Mouse (Mus musculus) MEL (cell line): ENCODE data around the gene Pde8b. TPM values are rescaled to one million over a fixed set of nuclear protein-coding genes. Genes with fewer than 3 reads are reported as not detected.

ENCODE experiments used
- DNase-seq: peaks from one replicate; pipeline ENCODE4 v3.0.0; 2011; ENCODE audit warnings: low read depth, low spot score
- H3K27ac ChIP-seq: 2 replicates; pipeline ENCODE4 v1.5.1; 2012; ENCODE audit warnings: low read depth, mild to moderate bottlenecking, control low read depth, low read length, moderate library complexity; ENCODE audit not compliant: control insufficient read depth
- H3K27me3 ChIP-seq, 2 experiments: fragments of 150-350 bp in 1 of 2; sonication (generic) in 1 of 2; 2 replicates each; pipeline ENCODE4 v1.6.1; 2012; ENCODE audit warnings: low read length in 2 of 2, mild to moderate bottlenecking in 2 of 2, improper control_type of control experiment in 1 of 2, moderate library complexity in 1 of 2; ENCODE audit not compliant: insufficient read depth in 2 of 2, control insufficient read depth in 1 of 2
- H3K36me3 ChIP-seq, 2 experiments: 2 replicates each; pipeline ENCODE4 v1.6.1; 2012 to 2014; ENCODE audit warnings: low read length in 2 of 2, improper control_type of control experiment in 1 of 2, inconsistent platforms in 1 of 2, mild to moderate bottlenecking in 1 of 2; ENCODE audit not compliant: insufficient read depth in 2 of 2, control insufficient read depth in 1 of 2
- H3K4me1 ChIP-seq, 2 experiments: fragments of 150-350 bp in 1 of 2; sonication (generic) in 1 of 2; 2 replicates each; pipeline ENCODE4 v1.6.1; 2012; ENCODE audit warnings: low read length in 2 of 2, improper control_type of control experiment in 1 of 2, mild to moderate bottlenecking in 1 of 2; ENCODE audit not compliant: insufficient read depth in 2 of 2, control insufficient read depth in 1 of 2
- H3K4me3 ChIP-seq, 2 experiments: fragments of 150-350 bp in 1 of 2; sonication (generic) in 1 of 2; 2 replicates each; pipeline ENCODE4 v1.5.1; 2012; ENCODE audit warnings: low read depth in 2 of 2, low read length in 2 of 2, mild to moderate bottlenecking in 2 of 2, moderate library complexity in 2 of 2, control low read depth in 1 of 2, improper control_type of control experiment in 1 of 2; ENCODE audit not compliant: control insufficient read depth in 1 of 2, insufficient read depth in 1 of 2
- H3K79me2 ChIP-seq: 2 replicates; pipeline ENCODE4 v1.6.1; 2012; ENCODE audit warnings: mild to moderate bottlenecking, low read length, moderate library complexity; ENCODE audit not compliant: control insufficient read depth, poor library complexity, insufficient read depth
- H3K9ac ChIP-seq: 2 replicates; pipeline ENCODE4 v1.6.1; 2012; ENCODE audit warnings: low read depth, mild to moderate bottlenecking, control low read depth, low read length, moderate library complexity; ENCODE audit not compliant: control insufficient read depth, poor library complexity, severe bottlenecking
- H3K9me3 ChIP-seq: fragments of 150-350 bp; sonication (generic); replicated peaks from 2 replicates; pipeline ENCODE4 v1.6.1; 2012; ENCODE audit warnings: mild to moderate bottlenecking, low read length, improper control_type of control experiment, moderate library complexity; ENCODE audit not compliant: insufficient read depth
- BHLHE40 ChIP-seq: IDR thresholded peaks from 2 replicates; pipeline ENCODE4 v1.6.1; 2012; ENCODE audit warnings: low read depth, mild to moderate bottlenecking, inconsistent platforms, low read length, improper control_type of control experiment, borderline replicate concordance
- CHD1 ChIP-seq: IDR thresholded peaks from 2 replicates; pipeline ENCODE4 v1.6.1; 2012; ENCODE audit warnings: low read depth, mild to moderate bottlenecking, inconsistent platforms, low read length, improper control_type of control experiment
- CHD2 ChIP-seq: IDR thresholded peaks from 2 replicates; pipeline ENCODE4 v1.6.1; 2011; ENCODE audit warnings: low read length, improper control_type of control experiment
- ELF1 ChIP-seq: IDR thresholded peaks from 2 replicates; pipeline ENCODE4 v1.6.1; 2014; ENCODE audit warnings: low read depth, mild to moderate bottlenecking, inconsistent platforms, low read length, improper control_type of control experiment, moderate library complexity
- EP300 ChIP-seq, 2 experiments: IDR thresholded peaks; 2 replicates each; pipeline ENCODE4 v1.6.1; 2011; ENCODE audit warnings: improper control_type of control experiment in 2 of 2, low read length in 2 of 2, low read depth in 1 of 2, mild to moderate bottlenecking in 1 of 2
- GABPA ChIP-seq: IDR thresholded peaks from 2 replicates; pipeline ENCODE4 v1.6.1; 2012; ENCODE audit warnings: low read depth, mild to moderate bottlenecking, inconsistent platforms, low read length, improper control_type of control experiment, moderate library complexity
- JUND ChIP-seq: IDR thresholded peaks from 2 replicates; pipeline ENCODE4 v1.6.1; 2011; ENCODE audit warnings: low read depth, mild to moderate bottlenecking, improper control_type of control experiment, low read length
- MAFK ChIP-seq: IDR thresholded peaks from 2 replicates; pipeline ENCODE4 v1.6.1; 2011; ENCODE audit warnings: low read depth, mild to moderate bottlenecking, low read length, improper control_type of control experiment, borderline replicate concordance
- MAX ChIP-seq: IDR thresholded peaks from 2 replicates; pipeline ENCODE4 v1.6.1; 2011; ENCODE audit warnings: low read length, improper control_type of control experiment
- MYC ChIP-seq: IDR thresholded peaks from 2 replicates; pipeline ENCODE4 v1.6.1; 2011; ENCODE audit warnings: low read depth, mild to moderate bottlenecking, low read length, improper control_type of control experiment, moderate library complexity
- NRF1 ChIP-seq: IDR thresholded peaks from 2 replicates; pipeline ENCODE4 v1.6.1; 2014; ENCODE audit warnings: low read depth, mild to moderate bottlenecking, inconsistent platforms, low read length, improper control_type of control experiment, moderate library complexity; ENCODE audit not compliant: poor library complexity, insufficient read depth, severe bottlenecking
- POLR2A ChIP-seq, 2 experiments: IDR thresholded peaks; 2 replicates each; pipeline ENCODE4 v1.6.1; 2011 to 2012; ENCODE audit warnings: low read length in 2 of 2, mild to moderate bottlenecking in 2 of 2, control low read depth in 1 of 2, improper control_type of control experiment in 1 of 2, low read depth in 1 of 2, moderate library complexity in 1 of 2; ENCODE audit not compliant: control insufficient read depth in 1 of 2, insufficient read depth in 1 of 2, poor library complexity in 1 of 2
- POLR2AphosphoS5 ChIP-seq: IDR thresholded peaks from 2 replicates; pipeline ENCODE4 v1.6.1; 2012; ENCODE audit warnings: low read depth, borderline replicate concordance, mild to moderate bottlenecking, inconsistent platforms, low read length, moderate library complexity, mixed read lengths
- RCOR1 ChIP-seq: IDR thresholded peaks from 2 replicates; pipeline ENCODE4 v1.6.1; 2012; ENCODE audit warnings: low read depth, mild to moderate bottlenecking, inconsistent platforms, low read length, improper control_type of control experiment
- SIN3A ChIP-seq: IDR thresholded peaks from 2 replicates; pipeline ENCODE4 v1.6.1; 2012; ENCODE audit warnings: low read length, improper control_type of control experiment, inconsistent platforms
- TAL1 ChIP-seq: IDR thresholded peaks from 2 replicates; pipeline ENCODE4 v1.6.1; 2012; ENCODE audit warnings: mild to moderate bottlenecking, inconsistent platforms, low read length, moderate library complexity, mixed read lengths
- TBP ChIP-seq: IDR thresholded peaks from 2 replicates; pipeline ENCODE4 v1.8.0; 2011; ENCODE audit warnings: low read depth, low read length, improper control_type of control experiment
- TCF12 ChIP-seq: IDR thresholded peaks from 2 replicates; pipeline ENCODE4 v1.6.1; 2014; ENCODE audit warnings: low read depth, mild to moderate bottlenecking, inconsistent platforms, low read length, improper control_type of control experiment, moderate library complexity
- USF1 ChIP-seq: IDR thresholded peaks from 2 replicates; pipeline ENCODE4 v1.6.1; 2014; ENCODE audit warnings: low read depth, mild to moderate bottlenecking, inconsistent platforms, low read length, improper control_type of control experiment, moderate library complexity
- USF2 ChIP-seq, 2 experiments: IDR thresholded peaks; 2 replicates each; pipeline ENCODE4 v1.6.1; 2011 to 2012; ENCODE audit warnings: improper control_type of control experiment in 2 of 2, low read length in 2 of 2, borderline replicate concordance in 1 of 2, inconsistent platforms in 1 of 2, low read depth in 1 of 2, mild to moderate bottlenecking in 1 of 2; ENCODE audit not compliant: insufficient read depth in 1 of 2
- ZC3H11A ChIP-seq: IDR thresholded peaks from 2 replicates; pipeline ENCODE4 v1.6.1; 2012; ENCODE audit warnings: low read depth, mild to moderate bottlenecking, inconsistent platforms, low read length, improper control_type of control experiment
- ZMIZ1 ChIP-seq: IDR thresholded peaks from 2 replicates; pipeline ENCODE4 v1.6.1; 2012; ENCODE audit warnings: low read depth, mild to moderate bottlenecking, inconsistent platforms, low read length, improper control_type of control experiment, moderate library complexity
- ZNF384 ChIP-seq: IDR thresholded peaks from 2 replicates; pipeline ENCODE4 v1.6.1; 2012; ENCODE audit warnings: low read depth, mild to moderate bottlenecking, inconsistent platforms, low read length, improper control_type of control experiment
- polyA plus RNA-seq, 2 experiments: library from polyadenylated mRNA; stranded (reverse) in 1 of 2; unstranded in 1 of 2; fragments of >175 nt in 1 of 2; fragments of >200 nt in 1 of 2; gene quantifications; 2 replicates each; pipeline versions ENCODE4 v1.2.1 to v1.2.4; 2012; ENCODE audit warnings: low replicate concordance in 2 of 2, low read depth in 1 of 2; ENCODE audit not compliant: insufficient read length in 2 of 2, insufficient read depth in 1 of 2, missing spikeins in 1 of 2
- total RNA-seq: library from RNA; depleted of rRNA; stranded (reverse); fragments of 300-350 nt; gene quantifications from 2 replicates; pipeline ENCODE4 v1.2.3, GENCODE M21; 2012

Gene Pde8b
- total and polyA plus RNA-seq, 3 experiments, result 0.04 to 0.40 TPM; not detected in 1

GRCm38 (mm10) chr13:95260886-95261789 lies 11.0 kb upstream of the Pde8b start:
- H3K27me3 ChIP-seq, result no peaks in the 10 kb centered on the region
- no peak overlapping the region for H3K4me3 ChIP-seq
- no peak overlapping the region for H3K9ac ChIP-seq
- H3K4me1 ChIP-seq, result no peaks in the 10 kb centered on the region
- H3K79me2 ChIP-seq, result no peaks in the 10 kb centered on the region
- H3K36me3 ChIP-seq, result no peaks in the 10 kb centered on the region
- H3K27ac ChIP-seq, result no peak overlapping the region
- no peaks in the 10 kb centered on the region for H3K9me3 ChIP-seq
- no peak for DNase-seq
- TF ChIP-seq POLR2A (IDR thresholded peaks at IDR 0.05; ENCODE audit: control insufficient read depth in 1 of 2, insufficient read depth in 1 of 2, low read depth in 1 of 2, low read length in 2 of 2, poor library complexity in 1 of 2), result no peak
- TF ChIP-seq USF2 (IDR thresholded peaks at IDR 0.05; ENCODE audit: borderline replicate concordance in 1 of 2, insufficient read depth in 1 of 2, low read depth in 1 of 2, low read length in 2 of 2), result no peak
- no peak for TF ChIP-seq POLR2AphosphoS5
- no peak for TF ChIP-seq CHD1
- no peak for TF ChIP-seq MAFK
- TF ChIP-seq TCF12, result no peak
- TF ChIP-seq NRF1, result no peak
- no peak for TF ChIP-seq TBP
- no peak for TF ChIP-seq RCOR1
- no peak for TF ChIP-seq SIN3A
- no peak for TF ChIP-seq JUND
- no peak for TF ChIP-seq MYC
- no peak for TF ChIP-seq GABPA
- TF ChIP-seq, all 39 proteins: peak for 0

GRCm38 (mm10) chr13:95260391-95260790 lies 10.3 kb upstream of the Pde8b start:
- DNase-seq, result no peak
- Histone ChIP-seq H3K4me3 (no peak overlapping the region), H3K27ac (no peak overlapping the region), H3K4me1 (no peaks in the 10 kb centered on the region), H3K9ac (no peak overlapping the region)
- no peak for TF ChIP-seq ELF1
- TF ChIP-seq GABPA, result no peak
- TF ChIP-seq MAFK, result no peak
- no peak for TF ChIP-seq POLR2A (IDR thresholded peaks at IDR 0.05; ENCODE audit: control insufficient read depth in 1 of 2, insufficient read depth in 1 of 2, low read depth in 1 of 2, low read length in 2 of 2, poor library complexity in 1 of 2)
- TF ChIP-seq USF1, result no peak
- TF ChIP-seq ZMIZ1, result no peak
- no peak for TF ChIP-seq ZNF384
- no peak for TF ChIP-seq MYC
- TF ChIP-seq BHLHE40, result no peak
- TF ChIP-seq EP300 (IDR thresholded peaks at IDR 0.05; ENCODE audit: low read depth in 1 of 2, low read length in 2 of 2), result no peak
- TF ChIP-seq CHD2, result no peak
- TF ChIP-seq USF2 (IDR thresholded peaks at IDR 0.05; ENCODE audit: borderline replicate concordance in 1 of 2, insufficient read depth in 1 of 2, low read depth in 1 of 2, low read length in 2 of 2), result no peak
- no peak for TF ChIP-seq TAL1
- TF ChIP-seq MAX, result no peak
- no peak for TF ChIP-seq TBP
- TF ChIP-seq ZC3H11A, result no peak
- TF ChIP-seq POLR2AphosphoS5, result no peak
- TF ChIP-seq, all 39 proteins: peak for 0
- Histone ChIP-seq H3K36me3 (no peaks in the 10 kb centered on the region), H3K79me2 (no peaks in the 10 kb centered on the region), H3K9me3 (no peaks in the 10 kb centered on the region), H3K27me3 (no peaks in the 10 kb centered on the region)
